Mouse (Mus musculus) kidney, embryonic 15.5 days (tissue): ENCODE results near the gene Tmem59. TPM values are rescaled to one million over a fixed set of nuclear protein-coding genes. Genes with fewer than 3 reads are reported as not detected.

Source experiments
- ATAC-seq: fragments of 200-750 bp; cut with Nextera tagmentation; replicated peaks from 2 replicates; pipeline ENCODE4 v1.8.0; 2017; ENCODE audit warnings: moderate TSS enrichment; ENCODE audit not compliant: low FRiP score
- H3K27ac ChIP-seq: fragments of 300-500 bp; sonication (generic); 2 replicates; pipeline ENCODE4 v1.5.1; 2015; ENCODE audit warnings: mild to moderate bottlenecking, inconsistent platforms
- H3K27me3 ChIP-seq: fragments of 300-500 bp; sonication (generic); 2 replicates; pipeline ENCODE4 v1.6.1; 2015; ENCODE audit warnings: inconsistent platforms
- H3K36me3 ChIP-seq: fragments of 300-500 bp; sonication (generic); 2 replicates; pipeline ENCODE4 v1.6.1; 2015; ENCODE audit warnings: inconsistent platforms
- H3K4me1 ChIP-seq: fragments of 300-500 bp; sonication (generic); 2 replicates; pipeline ENCODE4 v1.6.1; 2015; ENCODE audit warnings: inconsistent platforms
- H3K4me2 ChIP-seq: fragments of 300-500 bp; sonication (generic); 2 replicates; pipeline ENCODE4 v1.6.1; 2015; ENCODE audit warnings: moderate library complexity, mild to moderate bottlenecking, inconsistent platforms
- H3K4me3 ChIP-seq: fragments of 300-500 bp; sonication (generic); replicated peaks from 2 replicates; pipeline ENCODE4 v1.5.1; 2015; ENCODE audit warnings: mild to moderate bottlenecking, inconsistent platforms
- H3K9ac ChIP-seq: fragments of 300-500 bp; sonication (generic); 2 replicates; pipeline ENCODE4 v1.6.1; 2015; ENCODE audit warnings: mild to moderate bottlenecking, inconsistent platforms
- H3K9me3 ChIP-seq: fragments of 300-500 bp; sonication (generic); replicated peaks from 2 replicates; pipeline ENCODE4 v1.6.1; 2016; ENCODE audit warnings: inconsistent platforms
- WGBS: fragments of 180-500 bp; shearing (Covaris S2); methylation state at CpG from one replicate; pipeline ENCODE4 v1.1.7; 2015; ENCODE audit warnings: mixed read lengths; 5-methylcytosine and 5-hydroxymethylcytosine counted together
- polyA plus RNA-seq: library from polyadenylated mRNA; unstranded; fragments of >200 nt; fragmentation: Nextera tagmentation; extraction: Ambion mirVana; gene quantifications from 2 replicates; pipeline ENCODE4 v1.2.1, GENCODE M21; 2015

The Tmem59 gene
- polyA plus RNA-seq, 1 experiment from 2014 or later, result 455 TPM

DNA sequence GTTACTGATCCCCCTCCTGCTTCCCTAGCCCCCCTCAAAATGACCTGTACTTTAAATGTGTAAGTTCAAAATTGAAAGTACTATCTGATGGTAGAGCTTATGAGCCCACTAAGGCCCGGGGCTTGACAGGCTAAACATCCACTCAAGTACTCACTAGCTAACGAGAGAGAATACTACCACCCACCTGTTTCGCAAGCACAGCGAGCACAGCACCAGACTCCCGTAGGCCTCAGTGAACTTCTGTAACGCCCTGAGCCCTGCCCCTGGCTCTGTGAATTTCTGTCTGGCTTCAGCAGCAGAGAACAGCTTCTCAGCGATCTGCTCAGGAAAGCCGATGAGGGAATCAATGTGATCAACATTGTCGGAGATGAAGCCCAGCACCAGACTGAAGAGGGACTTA is 68.9 kb downstream of the Tmem59 start:
- H3K4me3 ChIP-seq, result no peak overlapping the region
- H3K9ac ChIP-seq, result no peak overlapping the region
- H3K27me3 ChIP-seq, result no peaks in the 10 kb centered on the region
- peaks cover 39% of the 10 kb centered on the region for H3K4me1 ChIP-seq
- no peaks in the 10 kb centered on the region for H3K9me3 ChIP-seq
- no peak for ATAC-seq
- WGBS, result 83% methylated on average over 9 of the region's 9 CpGs
- no peak overlapping the region for H3K4me2 ChIP-seq
- peaks cover 37% of the 10 kb centered on the region for H3K36me3 ChIP-seq
- no peak overlapping the region for H3K27ac ChIP-seq

DNA sequence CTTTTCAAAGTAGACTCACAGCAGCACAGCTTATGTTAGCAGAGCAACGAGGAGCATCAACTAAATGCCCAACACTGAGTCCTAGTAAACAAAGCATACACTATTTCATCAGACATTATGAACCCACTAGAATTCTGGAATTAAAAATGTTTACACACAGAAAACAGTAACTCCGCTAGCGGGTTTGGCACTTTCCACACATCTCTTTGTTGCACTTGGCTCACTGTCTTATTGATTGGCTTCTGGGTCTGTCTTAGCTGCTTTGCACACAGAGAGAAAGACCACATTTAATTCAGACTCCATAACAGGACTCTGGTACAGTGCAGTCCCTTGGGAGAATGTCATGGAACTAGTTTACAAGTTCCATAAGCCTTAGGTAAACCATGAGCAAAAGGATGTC is 69.9 kb downstream of the Tmem59 start:
- 88% methylated on average over 3 of the region's 3 CpGs for WGBS
- no peaks in the 10 kb centered on the region for H3K9me3 ChIP-seq
- peaks cover 43% of the 10 kb centered on the region for H3K4me1 ChIP-seq
- no peak overlapping the region for H3K9ac ChIP-seq
- H3K27me3 ChIP-seq, result no peaks in the 10 kb centered on the region
- no peak overlapping the region for H3K27ac ChIP-seq
- peaks cover 29% of the 10 kb centered on the region for H3K36me3 ChIP-seq
- ATAC-seq, result no peak
- no peak overlapping the region for H3K4me2 ChIP-seq
- H3K4me3 ChIP-seq, result no peak overlapping the region

DNA sequence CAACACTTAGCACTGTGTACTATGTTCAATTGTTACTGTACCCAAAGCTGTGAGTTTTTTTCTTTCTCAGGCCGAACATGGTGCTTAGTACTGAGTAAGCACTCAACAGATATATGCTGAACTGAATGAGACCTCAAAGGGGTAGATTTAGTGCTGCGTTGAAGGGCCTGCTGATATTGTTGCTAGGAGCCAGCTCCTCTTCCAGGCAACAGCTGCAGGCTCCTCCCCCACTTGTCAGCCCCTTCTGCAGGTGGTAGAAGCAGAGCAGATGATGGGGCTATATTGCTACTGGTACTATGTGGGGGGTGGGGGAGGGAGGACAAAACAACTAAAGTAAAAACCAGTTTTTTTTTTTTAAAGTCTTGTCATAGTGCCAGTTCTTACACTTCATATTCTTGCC is 71.3 kb downstream of the Tmem59 start:
- H3K27ac ChIP-seq, result no peak overlapping the region
- no peaks in the 10 kb centered on the region for H3K9me3 ChIP-seq
- peaks cover 42% of the 10 kb centered on the region for H3K4me1 ChIP-seq
- H3K27me3 ChIP-seq, result no peaks in the 10 kb centered on the region
- ATAC-seq, result no peak
- no peak overlapping the region for H3K4me2 ChIP-seq
- no peak overlapping the region for H3K9ac ChIP-seq
- H3K4me3 ChIP-seq, result no peak overlapping the region
- 43% methylated on average over 2 of the region's 2 CpGs for WGBS
- H3K36me3 ChIP-seq, result peaks cover 18% of the 10 kb centered on the region; the same call in 1 of the 2 replicates

DNA sequence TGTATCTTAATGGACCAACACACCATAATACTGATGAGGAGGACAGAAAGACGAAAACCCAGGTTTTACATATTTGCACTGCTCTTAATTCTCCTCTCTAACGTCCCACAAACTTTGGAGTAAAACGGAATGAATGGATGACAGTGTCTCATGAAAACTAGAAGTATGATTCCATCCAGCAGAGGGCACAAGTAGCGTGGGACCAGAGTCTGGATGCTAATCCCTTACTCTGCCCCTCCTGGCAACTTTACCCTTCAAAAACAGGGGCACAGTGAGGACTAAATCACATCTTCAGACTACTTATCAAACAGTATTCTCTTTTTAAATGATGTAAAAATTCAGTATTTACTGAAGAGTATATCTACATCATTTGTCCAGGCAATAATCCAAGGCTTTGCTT is 72.3 kb downstream of the Tmem59 start:
- ATAC-seq, result no peak
- no peaks in the 10 kb centered on the region for H3K27me3 ChIP-seq
- H3K9ac ChIP-seq, result no peak overlapping the region
- H3K9me3 ChIP-seq, result no peaks in the 10 kb centered on the region
- peaks cover 39% of the 10 kb centered on the region for H3K4me1 ChIP-seq
- no peak overlapping the region for H3K27ac ChIP-seq
- H3K4me3 ChIP-seq, result no peak overlapping the region
- H3K36me3 ChIP-seq, result peaks cover 9% of the 10 kb centered on the region; the same call in 1 of the 2 replicates
- no peak overlapping the region for H3K4me2 ChIP-seq
- 26% methylated on average over 4 of the region's 4 CpGs for WGBS

Other genes starting within 250 kb of the Tmem59 start
- 108 TPM in 2 replicates for gene Mrpl37, start 111.5 kb upstream of the Tmem59 start, polyA plus RNA-seq
- gene Cyb5rl, start 111.4 kb upstream of the Tmem59 start, polyA plus RNA-seq, result 11.1 and 12.1 TPM in 2 replicates
- 0.08 and 0.12 TPM in 2 replicates for gene Cdcp2, start 81.5 kb upstream of the Tmem59 start, polyA plus RNA-seq
- 26.9 and 32.1 TPM in 2 replicates for gene Tceanc2, start 717 bp downstream of the Tmem59 start, polyA plus RNA-seq
- gene Ldlrad1, start 30.8 kb downstream of the Tmem59 start, polyA plus RNA-seq, result not detected in 2 replicates
- 97.1 and 99.9 TPM in 2 replicates for gene Lrrc42, start 75.1 kb downstream of the Tmem59 start, polyA plus RNA-seq
- gene Hspb11, start 75.2 kb downstream of the Tmem59 start, polyA plus RNA-seq, result 40.4 and 40.8 TPM in 2 replicates
- 0.21 and 0.32 TPM in 2 replicates for gene Dio1, start 128.8 kb downstream of the Tmem59 start, polyA plus RNA-seq
- 51.6 and 54.7 TPM in 2 replicates for gene Yipf1, start 136.0 kb downstream of the Tmem59 start, polyA plus RNA-seq
- 37.5 and 38.1 TPM in 2 replicates for gene Ndc1, start 189.4 kb downstream of the Tmem59 start, polyA plus RNA-seq